Mouse (Mus musculus) skeletal muscle tissue, adult 2 months (tissue): ENCODE measurements around the gene Saa1.
"Not testable (repeated sequence)": the region's sequence is repeated elsewhere in the genome, so short reads cannot be mapped to it uniquely, and the experiment has no call there.

Experiments
- DNase-seq: peaks from one replicate; pipeline ENCODE4 v3.0.0-alpha.2; 2012; ENCODE audit warnings: low read depth, low spot score

Saa1 gene

DNA sequence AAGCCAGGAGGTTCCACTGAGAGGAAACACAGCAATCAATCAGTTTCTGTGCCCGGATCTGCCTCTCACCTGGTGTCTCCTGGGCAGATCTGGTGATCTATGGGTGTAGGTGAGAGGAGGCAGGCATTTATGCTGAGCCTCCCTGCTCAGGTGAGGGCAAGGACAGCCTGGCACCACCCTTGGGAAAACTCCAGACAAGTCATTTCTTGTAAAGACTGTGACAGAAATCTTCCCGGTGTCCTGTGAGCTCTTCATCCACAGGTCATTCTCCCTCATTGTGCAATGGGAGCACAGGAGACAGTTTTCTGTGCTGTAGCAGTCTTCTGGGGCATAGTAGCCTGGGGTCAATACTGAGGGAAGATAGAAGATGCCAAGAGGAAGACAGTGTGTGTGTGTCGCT, at the start of gene Saa1:
Gene Saa1, minus strand, starts transcription at position 101 of the 400 bp plus-strand sequence.
- not testable (repeated sequence) for DNase-seq

DNA sequence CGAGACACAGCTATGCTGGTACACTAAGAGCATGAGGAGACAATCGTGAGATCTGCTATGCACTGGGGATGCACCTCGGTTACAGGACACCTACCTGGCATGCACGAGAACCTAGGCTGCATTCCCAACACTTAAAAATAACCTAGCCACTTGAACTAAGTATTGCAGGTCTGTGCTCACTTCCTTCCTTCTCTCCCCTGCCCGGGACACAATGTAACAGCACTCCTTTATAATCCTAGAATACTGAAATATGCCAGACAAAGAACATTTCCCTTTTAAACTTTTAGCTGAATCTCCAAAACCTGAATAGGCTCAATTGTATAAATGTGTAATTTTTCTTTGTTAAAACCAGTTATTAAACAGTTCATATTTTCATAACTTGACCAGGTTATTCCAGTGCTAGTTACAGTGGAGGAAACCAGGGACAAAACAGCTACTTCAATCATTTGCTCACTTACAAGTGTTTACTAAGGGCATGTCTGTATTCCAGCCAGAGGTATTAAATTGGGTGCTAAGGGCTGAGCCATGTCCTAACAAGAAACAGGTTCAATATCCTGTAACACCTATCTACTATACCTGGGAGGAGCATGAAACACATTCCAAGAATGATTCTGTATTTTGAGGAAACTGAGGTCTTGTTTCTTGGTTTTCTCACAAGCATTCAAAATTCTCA, 46.5 kb upstream of the Saa1 start:
- DNase-seq: no peak

DNA sequence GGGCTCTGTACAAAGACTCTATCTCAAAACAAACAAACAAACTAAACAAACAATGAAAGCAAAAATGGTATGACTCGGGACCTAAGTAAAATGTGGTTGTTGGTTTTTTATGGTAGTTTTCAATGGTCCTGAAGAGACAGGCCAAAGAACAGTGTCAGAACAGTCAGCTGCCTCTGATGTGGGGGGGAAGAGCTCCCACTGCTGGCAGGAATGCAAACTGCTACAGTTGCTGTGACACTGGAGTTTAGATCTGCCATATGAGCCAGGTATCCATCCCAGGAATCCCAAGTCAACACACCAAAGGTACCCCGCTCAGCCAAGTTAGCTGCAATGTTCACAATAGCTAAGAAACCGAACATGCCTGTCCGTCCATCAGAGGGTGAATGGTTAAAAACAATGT, 27.9 kb upstream of the Saa1 start:
- DNase-seq: peak; percentile 36

DNA sequence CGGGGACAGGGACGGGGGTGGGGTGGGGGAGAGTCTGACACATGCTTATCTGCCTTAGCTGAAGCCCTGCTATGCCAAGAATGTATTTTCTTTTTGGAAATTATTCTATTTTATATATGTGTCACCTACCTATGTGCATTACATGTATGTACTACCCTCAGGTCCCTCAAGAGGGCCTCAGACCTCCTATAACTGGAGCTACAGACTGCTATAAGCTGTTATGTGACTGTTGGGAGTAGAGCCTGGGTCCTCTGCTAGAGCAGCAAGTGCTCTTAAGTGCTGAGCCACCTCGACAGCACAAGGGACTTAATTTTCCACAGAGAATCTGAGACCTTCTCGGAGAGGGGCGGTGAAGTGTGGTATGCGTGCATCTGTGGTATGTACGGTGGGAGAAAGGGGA, 25.7 kb upstream of the Saa1 start:
- DNase-seq: no peak

DNA sequence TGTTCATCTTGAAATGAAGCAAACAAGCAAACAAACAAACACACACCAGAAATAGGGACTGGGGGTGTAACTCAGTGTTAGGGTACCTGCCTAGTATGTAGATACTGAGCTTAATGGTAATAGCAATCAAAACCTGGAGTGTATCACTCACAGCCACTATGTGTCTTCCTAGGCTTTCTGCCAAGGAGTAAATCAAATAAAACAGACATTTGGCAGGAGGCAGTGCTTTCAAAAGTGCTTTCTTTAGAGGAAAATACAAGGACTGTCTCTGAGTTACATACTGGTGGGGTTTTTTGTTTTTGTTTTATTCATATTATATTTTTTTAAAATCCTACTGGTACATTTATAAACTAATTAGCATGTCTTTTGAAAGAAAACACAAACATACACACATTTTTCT, 24.6 kb upstream of the Saa1 start:
- no peak for DNase-seq

DNA sequence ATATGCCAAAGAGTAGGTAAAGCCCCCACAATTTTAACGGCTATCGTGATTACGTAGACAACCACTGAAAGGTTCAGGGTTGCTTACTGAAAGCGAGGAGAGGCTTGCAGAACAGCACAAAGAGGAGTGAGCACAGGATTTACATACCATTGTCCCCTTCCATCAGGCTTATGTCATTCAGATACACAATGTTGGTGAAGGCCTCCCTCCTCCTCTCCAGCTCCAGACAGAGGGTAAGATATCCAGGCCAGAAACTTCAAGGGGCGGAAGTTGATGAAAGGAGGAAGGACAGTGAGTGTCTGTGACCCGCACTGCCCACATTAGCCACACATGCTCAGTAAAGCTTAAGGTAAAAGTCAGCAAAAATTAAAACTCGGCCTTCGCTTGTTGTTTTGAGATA, 21.9 kb upstream of the Saa1 start:
- DNase-seq: no peak

DNA sequence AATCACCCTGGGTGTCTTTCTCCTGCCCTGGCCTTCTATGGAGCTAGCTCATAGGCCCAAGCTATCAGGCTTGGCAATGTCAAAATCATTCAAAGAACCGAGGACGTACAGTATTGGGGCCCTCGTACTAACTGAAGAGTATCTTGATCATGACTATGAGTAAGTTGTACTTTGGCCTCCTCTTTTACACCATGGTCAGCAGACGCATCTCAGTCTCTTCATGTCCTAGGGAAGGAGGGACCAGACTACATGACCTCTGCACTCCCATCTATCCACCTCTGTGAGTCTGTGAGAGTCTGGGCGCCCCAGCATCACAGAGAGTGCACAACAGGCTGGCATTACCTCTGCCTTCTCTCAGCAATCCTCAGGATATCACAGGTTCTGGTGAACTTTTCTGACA, 19.8 kb upstream of the Saa1 start:
- no peak for DNase-seq

DNA sequence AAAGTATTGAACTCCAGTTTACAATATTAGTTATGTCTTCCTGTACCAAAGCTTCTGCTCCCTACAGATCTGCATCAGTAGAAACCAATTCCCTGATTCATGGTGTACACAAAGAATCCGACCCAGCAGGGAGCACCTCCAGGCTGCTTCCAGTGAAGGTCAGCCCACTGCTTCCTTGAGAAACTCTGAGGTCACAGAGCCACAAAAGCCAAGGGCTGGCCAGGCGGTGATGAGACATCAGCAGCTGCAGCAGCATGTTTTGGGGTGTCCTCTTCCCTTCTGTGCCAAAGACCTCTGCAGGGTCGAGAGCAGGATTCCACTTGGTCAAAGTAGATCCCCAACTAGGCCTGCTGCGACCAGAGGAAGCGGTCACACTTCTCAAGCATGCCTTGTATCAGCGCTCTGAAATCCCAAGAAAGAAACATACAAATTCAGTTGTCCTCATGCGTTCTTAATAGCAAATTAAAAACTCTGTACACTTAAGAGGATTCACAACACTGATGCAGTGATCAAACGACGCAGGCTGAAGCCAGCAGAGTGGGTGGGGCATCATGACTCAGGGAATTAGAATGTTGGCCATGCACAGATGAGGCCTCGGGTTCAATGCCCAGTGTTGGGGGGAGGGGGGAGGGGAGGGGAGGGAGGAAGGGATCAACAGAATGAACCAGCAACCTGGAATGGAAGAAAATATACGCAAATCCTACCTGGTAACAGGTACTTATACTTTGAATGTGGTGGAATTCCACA, 18.4 kb upstream of the Saa1 start:
- peak; percentile 18 for DNase-seq

DNA sequence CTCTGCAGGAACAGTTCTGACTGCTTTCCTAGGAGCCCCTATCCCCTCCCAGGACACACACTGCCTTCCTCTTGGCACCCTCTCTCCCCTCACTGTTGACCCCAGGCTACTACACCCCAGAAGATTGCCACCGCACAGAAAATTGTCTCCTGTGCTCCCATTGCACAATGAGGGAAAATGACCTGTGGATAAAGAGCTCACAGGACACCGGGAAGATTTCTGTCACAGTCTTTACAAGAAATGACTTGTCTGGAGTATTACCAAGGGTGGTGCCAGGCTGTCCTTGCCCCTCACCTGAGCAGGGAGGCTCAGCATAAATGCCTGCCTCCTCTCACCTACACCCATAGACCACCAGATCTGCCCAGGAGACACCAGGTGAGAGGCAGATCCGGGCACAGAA, 8.7 kb upstream of the Saa1 start, which contains the start of gene Saa2:
Gene Saa2, plus strand, starts transcription at position 301 of the 400 bp plus-strand sequence.
- DNase-seq: no peak

DNA sequence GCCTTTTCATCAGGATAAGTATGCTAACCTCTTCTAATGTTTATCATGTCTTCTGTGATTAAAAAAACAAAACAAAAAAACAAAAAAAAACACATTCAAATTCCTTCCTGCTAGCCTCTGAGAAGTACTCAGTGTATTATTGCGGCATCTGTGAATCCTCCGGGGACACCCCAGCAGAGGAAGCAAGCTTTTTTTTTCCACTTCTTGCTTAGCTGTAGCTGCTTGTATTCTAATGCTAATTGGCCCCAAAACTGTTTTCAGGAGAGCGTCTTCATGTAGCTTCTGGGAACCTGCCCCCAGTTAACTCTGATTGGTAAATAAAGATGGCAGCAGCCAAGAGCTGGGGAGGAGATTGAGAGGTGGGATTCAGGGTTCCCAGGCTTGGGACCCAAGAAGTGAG, 5.7 kb upstream of the Saa1 start:
- peak; percentile 58 for DNase-seq

DNA sequence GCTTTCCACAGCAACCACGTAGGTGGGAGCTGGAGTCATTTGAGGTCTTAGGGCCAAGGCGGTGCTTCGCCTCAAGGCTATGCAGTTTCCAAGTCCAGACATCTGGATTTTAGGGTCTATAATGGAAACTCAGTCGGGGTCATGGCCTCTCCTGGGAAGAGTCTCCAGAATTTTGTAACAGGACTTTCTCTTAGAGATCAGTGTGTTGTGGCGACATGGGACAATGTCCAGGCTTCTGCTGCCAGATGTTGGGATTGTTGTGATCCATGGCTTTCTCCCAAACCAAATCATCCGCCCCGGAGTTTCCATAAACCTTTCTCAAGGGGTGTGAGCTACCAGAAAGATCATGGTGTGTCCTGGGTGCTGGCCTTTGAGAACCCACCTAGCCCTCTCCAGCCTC, 3.6 kb upstream of the Saa1 start:
- peak; percentile 81 for DNase-seq

DNA sequence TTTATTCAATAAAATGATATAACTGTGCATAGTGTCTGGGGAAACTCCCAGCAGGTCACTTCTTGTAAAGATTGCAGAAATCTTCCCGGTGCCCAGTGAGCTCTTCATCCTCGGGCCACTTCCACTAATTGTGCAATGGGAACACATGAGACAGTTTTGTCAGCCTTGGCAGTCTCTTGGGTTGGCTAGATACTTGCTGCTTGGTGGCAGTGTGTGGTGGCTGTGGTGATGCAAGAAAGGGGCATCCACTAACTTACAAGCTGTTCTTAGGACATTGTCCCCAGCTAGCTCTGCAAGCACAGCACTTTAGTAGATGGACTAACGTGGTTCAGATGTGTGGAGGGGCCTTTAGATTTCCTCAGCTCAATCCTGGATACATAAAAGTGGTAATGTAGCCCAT, 3.0 kb upstream of the Saa1 start:
- DNase-seq: peak; percentile 44

DNA sequence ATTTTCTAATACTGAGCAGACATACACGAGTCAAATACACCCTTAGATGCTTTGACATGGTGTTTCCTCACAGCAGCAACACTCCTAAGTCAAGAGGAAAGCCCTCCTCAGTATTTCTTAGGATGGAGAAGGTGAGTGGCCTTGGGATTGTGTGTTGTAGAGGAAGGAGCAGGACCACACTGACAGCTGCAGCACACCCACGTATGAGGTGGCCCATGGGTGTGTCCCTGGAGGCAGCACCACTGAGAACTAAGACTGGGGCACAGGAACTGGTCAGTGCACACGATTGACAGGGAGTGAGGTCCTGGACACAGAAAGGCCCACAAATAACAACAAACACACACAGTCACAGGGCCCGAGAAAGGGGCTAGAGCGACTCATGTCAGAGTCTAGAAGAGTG, 2.7 kb downstream of the Saa1 start:
- DNase-seq: not testable (repeated sequence)

DNA sequence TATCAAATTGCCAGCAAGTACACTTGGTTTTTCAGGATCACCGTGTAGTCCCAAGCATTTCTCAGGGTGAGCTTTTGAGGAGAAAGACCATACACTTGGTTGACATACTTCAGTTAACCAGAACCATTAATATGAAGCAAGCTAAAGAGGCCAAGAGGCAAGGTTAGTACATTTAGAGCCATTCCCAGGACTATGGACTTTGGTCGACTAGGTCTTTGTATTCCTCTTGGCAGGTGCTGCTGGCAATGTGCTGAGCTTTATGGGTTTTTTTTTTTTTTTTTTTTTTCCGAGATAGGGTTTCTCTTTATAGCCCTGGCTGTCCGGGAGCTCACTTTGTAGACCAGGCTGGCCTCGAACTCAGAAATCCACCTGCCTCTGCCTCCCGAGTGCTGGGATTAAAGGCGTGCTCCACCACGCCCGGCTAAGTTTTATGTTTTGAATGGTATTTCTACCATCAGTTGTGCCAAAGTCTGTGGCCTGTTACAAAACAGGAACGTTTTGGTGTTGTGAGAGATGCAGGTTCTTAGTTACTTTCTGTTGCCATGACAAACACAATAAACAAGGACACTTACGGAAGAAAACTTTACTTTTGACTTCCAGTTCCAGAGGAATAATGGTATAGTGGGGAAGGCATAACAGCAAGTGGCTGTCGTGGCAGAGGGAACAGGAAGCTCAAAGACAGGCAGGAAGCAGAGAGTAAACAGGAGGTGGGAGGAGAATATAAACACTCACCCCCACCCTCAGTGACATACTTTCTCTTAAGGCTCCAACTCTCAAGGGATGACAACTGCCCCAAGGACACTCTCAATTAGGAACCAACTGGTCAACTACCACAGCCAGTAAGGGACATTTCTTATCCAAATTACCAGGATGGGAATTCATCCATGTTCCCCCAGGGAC, 4.0 kb downstream of the Saa1 start:
- no peak for DNase-seq

DNA sequence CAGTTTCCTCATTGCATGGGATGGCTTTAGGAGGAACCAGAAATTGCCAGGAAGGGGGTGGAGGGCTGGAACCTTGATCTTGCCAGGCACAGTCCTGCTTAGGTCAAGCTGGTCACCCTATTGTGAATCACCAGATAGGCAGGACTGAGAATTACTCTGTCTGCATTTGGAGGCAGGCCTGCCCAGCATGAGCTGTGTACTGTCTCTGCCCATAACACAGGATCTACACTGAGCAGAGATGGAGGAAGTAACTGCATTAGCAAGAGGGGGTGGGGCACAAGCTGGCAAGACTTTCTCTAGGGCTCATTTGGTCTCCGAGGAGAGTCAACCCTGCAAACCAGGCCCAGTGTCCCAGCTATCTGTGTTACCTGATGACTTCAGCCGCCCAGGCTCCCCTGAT, 7.8 kb downstream of the Saa1 start:
- DNase-seq: no peak

DNA sequence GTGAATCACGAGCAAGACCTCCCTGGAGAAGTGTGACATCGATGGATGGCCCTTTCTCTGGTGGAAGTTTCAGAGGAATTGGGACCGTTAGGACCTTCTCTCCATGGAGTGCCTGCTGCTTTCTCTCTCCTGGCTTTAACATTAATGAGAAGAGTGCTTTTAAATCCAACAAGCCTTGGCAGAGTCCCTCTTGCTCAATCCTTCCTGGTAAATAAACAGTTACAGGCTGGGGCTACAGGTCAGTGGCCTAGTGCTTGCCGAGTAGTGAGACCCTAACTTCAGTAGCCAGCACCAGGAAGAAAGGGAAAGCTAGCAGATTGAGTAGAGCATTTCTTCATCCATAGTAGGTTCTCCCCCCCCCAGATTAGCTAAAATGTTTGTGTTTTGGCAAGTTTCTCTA, 10.3 kb downstream of the Saa1 start, which contains the start of gene Saa4:
Gene Saa4, minus strand, starts transcription at position 146 of the 400 bp plus-strand sequence.
- DNase-seq: no peak

DNA sequence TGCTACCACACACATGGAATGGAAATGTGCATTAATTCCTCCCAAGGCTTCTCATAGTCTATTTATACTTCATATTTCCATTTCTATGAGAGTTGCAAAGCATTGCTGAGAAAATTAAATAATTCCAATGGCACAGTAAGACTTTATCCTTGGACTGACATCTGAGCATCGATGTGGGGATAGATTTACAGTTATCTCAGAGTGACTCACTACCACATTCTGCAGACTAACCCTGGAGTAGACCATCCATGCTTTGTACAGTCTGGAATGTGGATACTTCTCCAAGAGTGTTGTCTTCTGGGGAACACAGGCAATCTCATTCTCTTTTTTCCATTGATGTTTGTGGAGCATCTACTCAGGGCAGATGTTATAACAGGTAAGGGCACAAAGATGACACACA, 15.2 kb downstream of the Saa1 start:
- no peak for DNase-seq

DNA sequence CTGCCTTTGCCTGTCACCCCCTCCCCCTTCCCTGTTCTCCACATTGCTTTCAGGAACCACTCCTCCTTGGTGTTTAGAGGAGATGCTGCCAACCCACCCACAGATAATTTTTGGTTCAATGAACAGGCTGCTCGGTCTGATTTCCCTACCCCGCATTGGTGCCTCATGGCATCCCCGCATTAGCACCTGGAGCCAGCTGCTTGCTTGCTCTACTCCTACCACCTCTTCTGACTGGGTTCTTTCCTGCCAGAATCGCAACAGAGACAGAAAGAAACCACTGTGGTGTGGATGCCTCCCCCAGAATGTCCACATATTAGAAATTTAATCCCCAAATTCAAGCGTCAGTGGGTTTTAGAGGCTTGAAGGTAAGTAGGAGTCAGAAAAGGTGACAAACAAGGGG, 18.4 kb downstream of the Saa1 start:
- no peak for DNase-seq

DNA sequence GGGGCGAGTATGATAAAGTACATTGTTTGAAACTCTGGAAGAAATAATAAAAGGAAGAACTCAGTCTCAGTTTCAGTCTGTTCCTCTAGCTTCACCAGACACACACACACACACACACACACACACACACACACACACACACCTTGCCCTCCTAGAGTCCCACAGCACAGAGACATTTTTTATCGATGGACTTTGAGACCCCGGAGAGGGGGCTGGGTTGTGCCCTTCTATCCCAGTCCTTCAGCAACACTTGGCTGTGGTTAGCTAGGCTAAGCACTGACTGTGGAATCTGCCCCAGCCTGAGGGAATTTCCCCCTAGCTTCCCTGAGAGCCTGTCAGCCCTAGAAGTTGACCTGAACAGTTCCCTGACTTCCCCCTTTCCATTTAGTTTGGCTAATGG, 18.9 kb downstream of the Saa1 start:
- no peak for DNase-seq

DNA sequence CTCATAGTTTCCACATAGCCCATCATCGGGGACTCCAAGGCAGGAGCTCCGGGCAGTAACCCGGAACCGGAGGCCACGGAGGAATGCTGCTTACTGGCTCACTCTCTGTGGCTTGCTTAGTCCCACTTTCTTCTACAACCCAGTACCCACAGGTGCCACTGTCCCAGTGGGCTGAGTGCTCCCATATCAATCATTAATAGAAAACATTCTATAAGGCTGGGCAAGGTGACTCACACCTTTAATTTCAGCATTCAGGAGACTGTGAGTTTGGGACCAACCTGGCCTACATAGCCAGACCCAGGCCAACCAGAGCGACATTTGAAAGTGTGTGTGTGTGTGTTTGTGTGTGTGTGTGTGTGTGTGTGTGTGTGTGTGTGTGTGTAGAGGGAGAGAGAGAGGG, 19.4 kb downstream of the Saa1 start:
- DNase-seq: no peak

DNA sequence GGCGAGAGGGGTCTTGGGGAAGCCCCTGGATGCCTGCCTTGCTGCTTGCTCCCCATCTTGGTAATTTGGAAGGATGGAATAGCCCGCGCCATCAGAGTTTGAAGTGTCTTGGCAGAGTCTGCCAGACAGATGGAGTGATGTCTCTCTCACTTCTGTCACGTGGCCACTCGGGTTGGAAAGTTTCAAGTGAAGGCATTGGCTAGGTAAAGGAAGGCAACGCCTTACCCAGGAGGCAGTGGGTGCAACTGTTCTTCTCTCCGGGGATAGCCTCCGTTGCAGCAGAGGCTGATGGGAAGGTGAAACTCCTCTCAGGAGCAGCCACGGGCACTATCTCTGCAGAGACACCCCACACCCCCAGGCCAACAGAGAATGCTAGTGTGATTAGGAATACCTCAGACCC, 22.3 kb downstream of the Saa1 start:
- DNase-seq: no peak

DNA sequence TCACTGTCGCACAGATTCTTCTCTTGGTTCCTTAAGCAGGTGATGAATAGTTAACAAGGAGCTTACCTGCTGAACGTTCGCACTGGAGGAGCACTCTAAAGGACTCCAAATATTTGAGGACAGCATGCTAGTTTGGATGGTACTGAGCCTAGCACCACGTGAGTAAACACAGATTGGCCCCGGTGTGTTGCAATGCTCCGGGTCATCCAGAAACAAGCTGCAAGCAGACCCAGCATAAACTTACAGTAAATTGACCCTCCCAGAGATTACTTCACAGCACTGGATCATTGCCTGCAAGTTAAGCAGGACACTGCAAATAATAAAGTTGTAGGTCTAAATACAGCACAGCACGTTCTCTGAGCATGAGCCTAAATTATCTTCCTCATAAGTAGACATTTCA, 23.3 kb downstream of the Saa1 start:
- peak; percentile 80 for DNase-seq
